Mouse (Mus musculus) forebrain, embryonic 15.5 days (tissue): Measurements from ENCODE around the gene Macrod1. TPM values are rescaled to one million over a fixed set of nuclear protein-coding genes. Genes with fewer than 3 reads are reported as not detected.
"Not testable (repeated sequence)": the region's sequence is repeated elsewhere in the genome, so short reads cannot be mapped to it uniquely, and the experiment has no call there.

Experiments
- ATAC-seq: fragments of 200-750 bp; cut with Nextera tagmentation; replicated peaks from 2 replicates; pipeline ENCODE4 v1.8.0; 2017; ENCODE audit warnings: mild to moderate bottlenecking, moderate TSS enrichment, moderate library complexity
- H3K27ac ChIP-seq: fragments of 300-500 bp; sonication (generic); replicated peaks from 2 replicates; pipeline ENCODE4 v1.5.1; 2015; ENCODE audit warnings: mild to moderate bottlenecking, inconsistent platforms
- H3K27me3 ChIP-seq: fragments of 300-500 bp; sonication (generic); 2 replicates; pipeline ENCODE4 v1.6.1; 2015; ENCODE audit warnings: inconsistent platforms
- H3K36me3 ChIP-seq: fragments of 300-500 bp; sonication (generic); 2 replicates; pipeline ENCODE4 v1.6.1; 2015; ENCODE audit warnings: mild to moderate bottlenecking, inconsistent platforms
- H3K4me1 ChIP-seq: fragments of 300-500 bp; sonication (generic); 2 replicates; pipeline ENCODE4 v1.6.1; 2015; ENCODE audit warnings: inconsistent platforms
- H3K4me2 ChIP-seq: fragments of 300-500 bp; sonication (generic); replicated peaks from 2 replicates; pipeline ENCODE4 v1.6.1; 2015; ENCODE audit warnings: mild to moderate bottlenecking, inconsistent platforms
- H3K4me3 ChIP-seq: fragments of 300-500 bp; sonication (generic); 2 replicates; pipeline ENCODE4 v1.5.1; 2015; ENCODE audit warnings: mild to moderate bottlenecking, inconsistent platforms
- H3K9ac ChIP-seq: fragments of 300-500 bp; sonication (generic); replicated peaks from 2 replicates; pipeline ENCODE4 v1.6.1; 2015; ENCODE audit warnings: mild to moderate bottlenecking, inconsistent platforms
- H3K9me3 ChIP-seq: fragments of 300-500 bp; sonication (generic); 2 replicates; pipeline ENCODE4 v1.6.1; 2016; ENCODE audit warnings: inconsistent platforms
- WGBS: fragments of 180-500 bp; shearing (Covaris S2); methylation state at CpG from one replicate; pipeline ENCODE4 v1.1.7; 2015; ENCODE audit warnings: mixed read lengths; 5-methylcytosine and 5-hydroxymethylcytosine counted together
- polyA plus RNA-seq: library from polyadenylated mRNA; unstranded; fragments of >200 nt; fragmentation: Nextera tagmentation; extraction: Ambion mirVana; gene quantifications from 2 replicates; pipeline ENCODE4 v1.2.1, GENCODE M21; 2015

Gene Macrod1
- polyA plus RNA-seq, 1 experiment from 2014 or later: 6.0 TPM

DNA sequence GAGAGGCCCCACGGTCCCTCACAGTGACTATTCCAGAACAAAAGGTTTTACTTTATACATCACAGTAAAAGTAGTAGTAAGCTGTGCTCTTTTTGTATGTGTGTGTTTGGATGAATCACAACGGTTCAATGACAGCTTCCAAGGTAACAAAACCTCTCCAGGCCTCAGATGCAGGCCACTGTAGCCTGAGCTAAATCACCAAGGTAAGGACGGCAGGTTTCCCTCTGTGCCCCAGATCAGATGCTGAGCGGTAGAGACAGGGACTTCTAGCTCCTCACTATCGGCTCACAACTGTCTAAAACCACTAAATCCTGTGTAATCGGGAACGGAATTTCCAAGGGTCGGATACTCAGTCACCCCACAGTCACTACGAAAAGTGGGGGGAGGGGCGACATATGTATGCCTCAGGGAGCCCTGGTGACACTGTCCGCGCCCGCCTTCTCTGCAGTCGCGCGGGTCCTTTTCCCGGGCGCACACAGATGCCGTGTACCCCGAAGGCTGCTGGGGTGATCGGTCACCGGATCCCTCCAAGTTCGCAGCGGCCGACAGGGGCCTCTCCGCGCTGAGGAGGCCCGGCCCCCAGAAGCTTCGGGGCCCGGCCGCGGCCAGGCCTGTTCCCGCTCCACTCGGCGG, 17.4 kb upstream of the Macrod1 start:
- peak overlapping the region; percentile 82 for H3K9ac ChIP-seq
- WGBS: 1% methylated on average over 32 of the region's 35 CpGs
- H3K4me1 ChIP-seq: peaks cover 37% of the 10 kb centered on the region
- H3K4me2 ChIP-seq: peak overlapping the region; percentile 65
- H3K36me3 ChIP-seq: peaks cover 14% of the 10 kb centered on the region
- no peaks in the 10 kb centered on the region for H3K27me3 ChIP-seq
- peak overlapping the region; percentile 84 for H3K27ac ChIP-seq
- peak overlapping the region; percentile 61 for H3K4me3 ChIP-seq
- no peak for ATAC-seq
- H3K9me3 ChIP-seq: no peaks in the 10 kb centered on the region

DNA sequence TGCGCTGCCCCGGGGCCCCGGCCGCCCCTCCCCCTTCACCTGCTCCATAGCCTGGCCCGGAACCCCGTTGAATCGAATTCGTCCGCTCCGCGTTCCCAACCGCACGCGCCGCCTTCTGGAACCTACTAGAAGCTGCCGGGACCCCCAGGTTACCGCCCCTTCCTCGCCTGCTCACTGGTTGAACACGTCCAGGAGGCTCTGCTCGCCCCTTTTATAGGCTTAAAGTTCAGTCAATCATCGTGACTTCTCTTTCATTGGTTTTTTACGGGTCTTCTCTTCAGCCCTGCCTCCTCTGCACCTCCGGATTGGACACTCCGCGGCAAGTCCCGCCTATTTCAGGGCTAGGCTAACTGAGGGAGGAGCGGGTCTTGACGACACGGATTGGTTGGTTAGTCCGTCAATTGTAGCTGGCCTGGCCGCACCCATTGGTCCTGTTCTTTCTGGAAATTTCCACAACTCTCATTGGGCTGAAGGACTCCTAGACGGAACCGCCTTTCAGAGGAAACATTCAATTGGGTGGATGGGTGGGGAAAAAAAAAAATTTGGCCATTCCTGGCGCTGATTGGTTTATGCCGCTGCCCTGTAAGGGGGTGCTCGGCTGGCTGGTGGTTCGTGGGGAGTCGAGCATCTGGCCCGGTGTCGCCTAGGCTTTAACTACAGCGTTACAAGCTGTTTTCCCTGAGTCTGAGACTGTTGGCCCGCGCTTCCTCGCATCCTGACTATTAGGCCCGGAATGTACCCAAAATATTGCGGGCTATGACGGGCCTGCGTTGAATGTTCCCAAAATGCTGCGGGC, 16.6 kb upstream of the Macrod1 start, which contains the start of gene Stip1:
Gene Stip1, minus strand, starts transcription at position 127 of the 796 bp plus-strand sequence.
- peak within 1 kb of the TSS; percentile 82 for H3K9ac ChIP-seq
- H3K27me3 ChIP-seq: no peaks in the 10 kb centered on the region
- peak within 1 kb of the TSS; percentile 72 for H3K4me2 ChIP-seq
- H3K4me3 ChIP-seq: peak within 1 kb of the TSS; percentile 61
- H3K4me1 ChIP-seq: peaks cover 37% of the 10 kb centered on the region
- H3K27ac ChIP-seq: peak within 1 kb of the TSS; percentile 95
- no peaks in the 10 kb centered on the region for H3K9me3 ChIP-seq
- H3K36me3 ChIP-seq: peaks cover 7% of the 10 kb centered on the region
- ATAC-seq: peak; percentile 99
- under 1% methylated on average over 49 of the region's 49 CpGs for WGBS

DNA sequence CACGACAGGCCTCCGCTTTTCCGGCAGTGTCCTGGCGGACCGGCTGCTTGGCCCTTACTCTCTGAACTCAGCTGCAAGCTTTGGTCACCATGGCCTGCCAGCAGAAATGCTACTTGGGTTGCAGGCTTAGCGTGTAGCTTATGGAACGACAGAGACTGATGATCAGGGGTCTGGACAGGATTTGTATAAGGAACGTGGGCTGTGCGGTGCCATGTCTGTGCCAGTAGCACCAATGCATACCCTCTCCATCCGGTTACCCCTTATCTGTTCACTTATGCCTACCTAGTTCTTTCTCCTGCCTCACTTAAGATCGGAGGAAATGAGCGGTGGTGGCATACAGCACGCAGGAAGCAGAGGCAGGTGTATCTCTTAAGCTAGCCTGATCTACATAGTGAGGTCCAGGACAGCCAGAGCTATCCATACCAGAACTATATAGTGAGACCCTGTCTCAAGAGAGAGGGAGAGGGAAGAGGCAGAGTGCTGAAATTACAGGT, 15.9 kb upstream of the Macrod1 start:
- peak overlapping the region; percentile 72 for H3K4me2 ChIP-seq
- no peaks in the 10 kb centered on the region for H3K27me3 ChIP-seq
- peaks cover 1% of the 10 kb centered on the region; the same call in 1 of the 2 replicates for H3K36me3 ChIP-seq
- H3K4me3 ChIP-seq: peak overlapping the region; percentile 61
- 24% methylated on average over 13 of the region's 13 CpGs for WGBS
- H3K9me3 ChIP-seq: no peaks in the 10 kb centered on the region
- H3K9ac ChIP-seq: peak overlapping the region; percentile 61
- H3K4me1 ChIP-seq: peaks cover 37% of the 10 kb centered on the region
- ATAC-seq: no peak
- peak overlapping the region; percentile 95 for H3K27ac ChIP-seq

DNA sequence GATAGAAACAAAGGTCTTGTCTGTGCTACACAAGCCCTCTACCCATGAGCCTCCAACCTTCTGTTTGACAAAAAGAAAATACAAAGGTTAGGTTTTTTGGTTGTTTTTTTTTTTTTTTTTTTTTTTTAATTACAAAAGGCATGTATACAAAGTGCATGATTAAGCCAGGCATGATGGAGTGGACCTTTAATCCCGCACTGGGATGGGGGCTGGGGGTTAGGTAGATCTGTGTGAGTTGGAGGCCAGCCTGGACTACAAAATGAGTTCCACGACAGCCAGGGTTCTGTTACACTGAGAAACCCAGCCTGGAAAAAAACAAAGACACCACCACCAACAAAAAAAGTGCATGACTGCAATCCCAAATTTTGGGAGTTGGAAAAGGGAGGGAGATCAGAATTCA, 15.4 kb upstream of the Macrod1 start:
- no peaks in the 10 kb centered on the region for H3K9me3 ChIP-seq
- H3K27ac ChIP-seq: peak overlapping the region; percentile 95
- no peaks in the 10 kb centered on the region for H3K27me3 ChIP-seq
- ATAC-seq: no peak
- no peaks in the 10 kb centered on the region for H3K36me3 ChIP-seq
- no peak overlapping the region; the same call in 1 of the 2 replicates for H3K9ac ChIP-seq
- peaks cover 36% of the 10 kb centered on the region for H3K4me1 ChIP-seq
- peak overlapping the region; percentile 61; the same call in 1 of the 2 replicates for H3K4me3 ChIP-seq
- WGBS: 82% methylated on average over 2 of the region's 2 CpGs
- no peak overlapping the region for H3K4me2 ChIP-seq

DNA sequence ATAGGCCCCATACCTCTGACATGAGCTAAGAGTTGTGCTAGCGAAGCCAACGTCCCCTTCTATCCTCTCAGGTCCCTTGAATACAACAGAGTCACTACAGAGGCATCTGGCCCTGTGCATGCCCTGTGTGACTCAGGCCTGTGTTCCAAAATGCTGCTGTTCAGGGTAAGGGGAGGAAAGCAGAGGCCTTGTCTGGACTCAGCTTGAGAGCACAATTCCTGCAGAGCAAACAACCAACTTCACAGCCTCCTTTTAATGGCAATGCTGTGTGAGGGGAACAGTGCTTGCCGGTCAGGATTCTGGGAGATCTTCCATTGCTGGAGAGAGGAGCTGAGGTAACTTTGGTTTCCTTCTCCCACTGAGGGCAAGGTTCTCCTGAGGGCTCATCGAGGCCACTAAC, 12.3 kb upstream of the Macrod1 start:
- Histone ChIP-seq H3K4me3 (no peak overlapping the region), H3K9me3 (no peaks in the 10 kb centered on the region), H3K9ac (no peak overlapping the region), H3K4me2 (no peak overlapping the region), H3K27me3 (no peaks in the 10 kb centered on the region), H3K27ac (no peak overlapping the region), H3K36me3 (no peaks in the 10 kb centered on the region), H3K4me1 (peaks cover 6% of the 10 kb centered on the region)
- no peak for ATAC-seq
- WGBS: 69% methylated on average over 4 of the region's 4 CpGs

DNA sequence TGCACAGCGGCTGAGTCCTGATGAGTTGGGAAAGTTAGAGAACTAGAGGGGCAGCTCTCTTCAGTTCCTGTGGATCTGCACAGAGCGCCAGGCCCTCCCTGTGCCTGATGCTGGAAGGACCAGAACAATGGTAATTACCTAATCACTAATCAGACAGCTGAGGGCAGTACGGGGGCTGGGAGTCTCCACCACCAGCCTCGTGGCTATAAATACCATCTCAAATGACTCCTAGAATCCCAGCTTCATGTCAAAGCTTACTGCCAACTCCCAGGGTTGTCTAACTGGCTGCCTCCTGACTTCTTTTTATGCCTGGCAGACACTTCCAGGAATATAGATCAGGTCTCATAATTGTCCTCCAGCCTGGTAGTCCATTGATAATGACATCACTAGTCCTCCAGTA, 11.9 kb upstream of the Macrod1 start:
- Histone ChIP-seq H3K9ac (no peak overlapping the region), H3K4me1 (peaks cover 6% of the 10 kb centered on the region), H3K36me3 (no peaks in the 10 kb centered on the region), H3K27me3 (no peaks in the 10 kb centered on the region), H3K4me2 (no peak overlapping the region), H3K27ac (no peak overlapping the region), H3K4me3 (no peak overlapping the region), H3K9me3 (no peaks in the 10 kb centered on the region)
- 28% methylated on average over 4 of the region's 4 CpGs for WGBS
- ATAC-seq: no peak

DNA sequence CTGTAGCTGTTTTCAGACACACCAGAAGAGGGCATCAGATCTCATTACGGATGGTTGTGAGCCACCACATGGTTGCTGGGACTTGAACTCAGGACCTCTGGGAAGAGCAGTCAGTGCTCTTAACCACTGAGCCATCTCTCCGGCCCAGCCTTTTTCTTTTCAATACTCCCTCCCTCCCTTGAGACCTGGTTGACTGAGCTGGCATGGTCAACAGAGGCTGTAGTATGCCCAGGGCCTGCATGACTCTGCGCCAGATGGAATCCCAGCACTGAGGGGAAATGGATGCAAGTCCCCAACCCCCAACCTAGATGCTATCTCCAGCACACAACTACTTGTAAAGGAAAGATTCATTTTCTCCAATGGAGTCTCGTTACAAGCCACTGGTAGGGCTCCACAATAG, 3.2 kb upstream of the Macrod1 start:
- H3K27ac ChIP-seq, H3K9me3 ChIP-seq, H3K4me2 ChIP-seq, ATAC-seq, H3K36me3 ChIP-seq, H3K27me3 ChIP-seq, H3K4me3 ChIP-seq, H3K9ac ChIP-seq: not testable (repeated sequence)
- H3K4me1 ChIP-seq: peaks cover 20% of the 10 kb centered on the region
- WGBS: 77% methylated on average over 4 of the region's 4 CpGs

DNA sequence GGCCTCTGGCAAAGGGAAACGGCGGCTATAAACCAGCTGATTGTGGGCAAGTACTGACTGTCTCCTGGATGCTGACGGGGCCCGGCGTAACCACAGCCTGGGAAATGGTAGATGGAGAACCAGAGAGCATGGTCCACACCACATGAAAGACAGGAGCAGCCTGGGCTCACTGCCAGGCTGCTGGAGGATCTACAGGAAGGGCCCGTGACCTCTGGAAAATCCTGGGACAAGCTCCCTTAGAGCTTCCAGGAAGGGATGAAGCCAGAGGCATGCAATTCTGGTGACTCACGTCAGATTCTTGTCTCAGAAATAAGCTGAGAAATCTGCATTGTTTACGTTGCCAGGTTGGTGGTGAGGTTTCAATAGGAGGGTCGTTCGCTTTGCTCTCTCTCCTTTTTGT, 1.8 kb upstream of the Macrod1 start:
- WGBS: 76% methylated on average over 10 of the region's 10 CpGs
- Histone ChIP-seq H3K27me3 (peaks cover 5% of the 10 kb centered on the region; the same call in 1 of the 2 replicates), H3K9ac (no peak overlapping the region)

DNA sequence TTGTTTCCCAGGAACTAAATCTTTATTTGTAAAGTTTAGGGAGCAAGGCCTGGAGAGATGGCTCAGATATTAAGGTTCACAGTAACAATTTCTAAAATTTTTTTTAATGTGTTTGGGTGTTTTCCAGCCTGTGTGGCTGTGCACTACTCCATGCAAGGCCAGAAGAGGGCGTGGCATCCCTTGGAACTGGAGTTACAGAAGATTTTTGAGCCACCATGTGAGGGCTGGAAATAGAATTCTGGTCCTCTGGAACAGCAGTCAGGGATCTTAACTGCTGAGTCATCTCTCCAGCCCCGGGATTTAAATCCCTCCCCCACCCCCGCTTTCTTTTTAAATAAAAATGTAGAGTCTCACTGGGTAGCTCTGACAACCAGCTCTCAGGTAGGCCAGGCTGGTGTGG, 1.4 kb upstream of the Macrod1 start:
- ATAC-seq: no peak

More for the DNA sequence above, 1.8 kb upstream of the Macrod1 start:
- Histone ChIP-seq H3K27ac (no peak overlapping the region), H3K4me1 (peaks cover 20% of the 10 kb centered on the region), H3K4me2 (no peak overlapping the region), H3K4me3 (no peak overlapping the region), H3K9me3 (no peaks in the 10 kb centered on the region), H3K36me3 (no peaks in the 10 kb centered on the region)
- no peak for ATAC-seq

DNA sequence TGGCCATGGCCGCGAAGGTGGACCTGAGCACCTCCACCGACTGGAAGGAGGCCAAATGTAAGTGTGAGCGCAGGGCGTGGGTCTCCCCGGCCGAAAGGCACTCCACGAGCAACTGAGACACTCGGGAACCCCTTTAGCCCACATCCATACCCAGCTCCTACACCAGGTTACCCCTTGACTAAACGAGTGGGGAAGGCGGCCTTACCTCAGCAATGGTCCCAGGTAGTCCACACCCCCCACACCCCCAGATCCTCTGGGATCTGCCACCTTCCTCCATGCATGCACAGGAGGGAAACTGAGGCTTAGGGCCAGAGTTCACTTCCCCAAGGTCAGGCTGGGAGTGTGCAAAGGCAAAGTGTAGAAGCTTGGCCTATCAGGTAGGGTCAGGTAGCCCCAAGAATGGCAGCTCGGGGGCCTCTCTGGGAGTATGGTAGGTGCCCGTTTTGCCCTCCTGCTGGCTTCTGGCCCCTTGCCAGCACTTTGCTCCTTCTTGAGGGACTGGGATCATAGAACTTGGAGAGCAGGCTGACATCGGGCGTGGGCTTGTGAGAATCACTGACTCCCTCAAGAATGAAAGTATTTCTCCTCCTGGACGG, 614 bp downstream of the Macrod1 start:
- peak overlapping the region; percentile 89 for H3K4me2 ChIP-seq
- 3% methylated on average over 16 of the region's 16 CpGs for WGBS
- peak overlapping the region; percentile 46 for H3K9ac ChIP-seq
- H3K36me3 ChIP-seq: no peaks in the 10 kb centered on the region
- no peaks in the 10 kb centered on the region for H3K9me3 ChIP-seq
- peaks cover 5% of the 10 kb centered on the region; the same call in 1 of the 2 replicates for H3K27me3 ChIP-seq
- peak; percentile 39 for ATAC-seq
- H3K4me1 ChIP-seq: peaks cover 20% of the 10 kb centered on the region
- H3K27ac ChIP-seq: peak overlapping the region; percentile 32; the same call in 1 of the 2 replicates
- peak overlapping the region; percentile 55 for H3K4me3 ChIP-seq

More for the DNA sequence above, 1.4 kb upstream of the Macrod1 start:
- H3K27me3 ChIP-seq: peaks cover 5% of the 10 kb centered on the region; the same call in 1 of the 2 replicates
- no peak overlapping the region for H3K4me3 ChIP-seq
- H3K9ac ChIP-seq: no peak overlapping the region
- no peak overlapping the region for H3K4me2 ChIP-seq
- 51% methylated on average over 3 of the region's 3 CpGs for WGBS
- no peaks in the 10 kb centered on the region for H3K36me3 ChIP-seq
- H3K27ac ChIP-seq: no peak overlapping the region
- H3K9me3 ChIP-seq: no peaks in the 10 kb centered on the region
- peaks cover 20% of the 10 kb centered on the region for H3K4me1 ChIP-seq

DNA sequence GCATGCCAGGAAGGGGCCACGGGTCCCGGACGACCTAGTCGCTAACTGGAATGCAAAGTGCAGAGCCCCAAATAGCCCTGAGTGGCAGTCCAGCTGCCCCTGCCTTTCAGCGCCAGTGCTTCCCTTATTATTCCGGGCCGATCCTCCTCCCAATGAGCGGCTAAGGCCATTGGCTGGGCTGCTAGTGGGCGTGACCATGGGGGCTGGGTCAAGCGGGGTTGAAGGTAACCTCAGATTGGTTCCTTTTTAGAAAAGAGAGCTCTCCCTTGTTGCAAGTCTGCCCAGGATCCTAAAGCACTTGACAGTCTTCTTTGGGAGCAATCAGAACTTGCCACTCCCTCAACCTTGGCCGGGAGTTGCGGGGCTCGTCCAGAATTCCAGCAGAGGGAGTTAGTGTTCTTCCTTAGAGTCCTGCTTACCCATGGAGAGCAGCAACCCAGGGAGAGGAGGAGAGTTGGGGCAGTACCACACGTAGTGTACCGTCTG, 1.2 kb downstream of the Macrod1 start:
- peak; percentile 69 for ATAC-seq
- Histone ChIP-seq H3K27ac (peak overlapping the region; percentile 32; the same call in 1 of the 2 replicates), H3K4me3 (peak overlapping the region; percentile 55), H3K4me2 (peak overlapping the region; percentile 89), H3K27me3 (peaks cover 5% of the 10 kb centered on the region; the same call in 1 of the 2 replicates), H3K9me3 (no peaks in the 10 kb centered on the region), H3K4me1 (peaks cover 20% of the 10 kb centered on the region), H3K9ac (no peak overlapping the region), H3K36me3 (no peaks in the 10 kb centered on the region)
- 0% methylated on average over 15 of the region's 15 CpGs for WGBS
